Mouse (Mus musculus) kidney, adult 11 months (tissue): Measurements from ENCODE around the gene Aqp5.

Source experiments
- DNase-seq: peaks from one replicate; pipeline ENCODE4 v3.0.0; 2022

The Aqp5 gene

GRCm38 (mm10) chr15:99642622-99643021 is 52.0 kb downstream of the Aqp5 start:
- DNase-seq, result no peak

GRCm38 (mm10) chr15:99643832-99644231 is 53.2 kb downstream of the Aqp5 start:
- DNase-seq, result no peak
